Mouse (Mus musculus): ENCODE results near the gene Ints7.

- TF ChIP-seq CTCF (IDR thresholded peaks at IDR 0.05; ENCODE audit: low read depth, low read length): no peak
- TF ChIP-seq GATA1 (IDR thresholded peaks at IDR 0.05; ENCODE audit: borderline replicate concordance, low read length): no peak
- TF ChIP-seq TAL1 (conservative IDR thresholded peaks at IDR 0.05; ENCODE audit: low read depth, low read length): no peak
Observed at GRCm38 (mm10) chr1:191625620-191626019, 50.2 kb downstream of the Ints7 start.

Measured in G1E (cell line).